Mouse (Mus musculus): ENCODE data around the gene Fgl2.

Gene Fgl2

GRCm38 (mm10) chr5:21384252-21384960 is 12.0 kb downstream of the Fgl2 start:
- no peak for DNase-seq (ENCODE audit: low read depth)

- DNase-seq (ENCODE audit: low read depth) = no peak
Measured at GRCm38 (mm10) chr5:21384976-21385375, 12.5 kb downstream of the Fgl2 start.

GRCm38 (mm10) chr5:21386432-21386831 is 14.0 kb downstream of the Fgl2 start:
- no peak for DNase-seq (ENCODE audit: low read depth)

GRCm38 (mm10) chr5:21387340-21387739 is 14.9 kb downstream of the Fgl2 start:
- DNase-seq (ENCODE audit: low read depth) = no peak

GRCm38 (mm10) chr5:21388855-21389254 is 16.4 kb downstream of the Fgl2 start:
- no peak for DNase-seq (ENCODE audit: low read depth)

- no peak for DNase-seq (ENCODE audit: low read depth)
Measured at GRCm38 (mm10) chr5:21391616-21392384, 19.4 kb downstream of the Fgl2 start.

- DNase-seq (ENCODE audit: low read depth) = no peak
Measured at GRCm38 (mm10) chr5:21394562-21394961, 22.1 kb downstream of the Fgl2 start.

- DNase-seq (ENCODE audit: low read depth) = no peak
Measured at GRCm38 (mm10) chr5:21395205-21395840, 22.9 kb downstream of the Fgl2 start.

GRCm38 (mm10) chr5:21411261-21411666 is 38.8 kb downstream of the Fgl2 start:
- DNase-seq (ENCODE audit: low read depth) = no peak

- DNase-seq (ENCODE audit: low read depth) = no peak
Measured at GRCm38 (mm10) chr5:21412056-21412455, 39.6 kb downstream of the Fgl2 start.

GRCm38 (mm10) chr5:21413322-21413721 is 40.9 kb downstream of the Fgl2 start:
- DNase-seq (ENCODE audit: low read depth) = no peak

- no peak for DNase-seq (ENCODE audit: low read depth)
Measured at GRCm38 (mm10) chr5:21414116-21414820, 41.8 kb downstream of the Fgl2 start.

GRCm38 (mm10) chr5:21418613-21419012 is 46.2 kb downstream of the Fgl2 start:
- no peak for DNase-seq (ENCODE audit: low read depth)

GRCm38 (mm10) chr5:21420609-21421008 is 48.2 kb downstream of the Fgl2 start:
- peak; percentile 19 for DNase-seq (ENCODE audit: low read depth)

- DNase-seq (ENCODE audit: low read depth) = peak; percentile 99
Measured at GRCm38 (mm10) chr5:21424614-21425602, 52.5 kb downstream of the Fgl2 start, which contains the start of the genes Ccdc146 and Fam185a. TSS of gene Ccdc146 (minus strand) at chr5:21424677. TSS of gene Fam185a (plus strand) at chr5:21424958.

- DNase-seq (ENCODE audit: low read depth) = no peak
Measured at GRCm38 (mm10) chr5:21426666-21427065, 54.2 kb downstream of the Fgl2 start.

All from fibroblast of lung, adult 2 months (primary cell).